In the genomic region with DNA sequence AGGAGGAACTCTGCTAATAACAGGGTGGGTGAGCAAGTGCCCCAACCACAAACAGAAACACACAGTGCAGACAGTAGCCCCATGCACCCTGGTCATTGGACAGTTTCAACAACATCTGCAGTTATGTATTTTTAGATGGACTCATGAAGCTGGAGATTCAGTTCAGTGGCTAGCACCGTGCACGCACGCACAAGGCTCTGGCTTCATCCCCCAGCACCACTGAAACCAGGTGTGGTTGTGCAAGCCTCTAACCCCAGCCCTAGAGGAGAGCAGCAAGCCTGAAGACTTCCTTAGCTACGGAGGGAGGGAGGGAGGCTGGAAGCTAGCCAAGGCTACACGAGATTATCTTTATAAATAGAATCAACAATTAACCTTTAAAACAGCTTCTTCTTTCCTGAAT, we compare ENCODE assay signal across 28 mouse cellular contexts. TPM values are rescaled to one million over a fixed set of nuclear protein-coding genes. Genes with fewer than 3 reads are reported as not detected.
DNase-seq lines count a peak whose midpoint lies in the region; ATAC-seq lines count a peak whose summit lies in the region.
"Had no signal": no experiment of that assay in that cellular context is flagged by ENCODE, and none has a peak within 500 bp of the region (broad histone marks: within the 10 kb centered on the region; RNA-seq: fewer than 3 reads in every experiment).

No protein-coding gene starts in this region.

- 82% methylated on average over 5 of the region's 5 CpGs for WGBS in midbrain, embryonic 13.5 days

- DNase-seq in adrenal gland, postnatal 14 days = peak; percentile 45
- DNase-seq in adrenal gland, adult 8-10 months = no peak
- DNase-seq in lung, postnatal 36 days = peak; percentile 21
- no peak for DNase-seq in lung, postnatal 25 days (ENCODE audit: low spot score)
- DNase-seq in spleen, postnatal 36 days (ENCODE audit: low spot score in 2 of 2) = peak; percentile 72 to 74
- DNase-seq in layer of hippocampus, postnatal 25 days (ENCODE audit: extremely low spot score in 1 of 2, low spot score in 1 of 2) = no peak
- DNase-seq: adrenal gland, postnatal 10 days; cerebellum, adult 2 months; cerebellum, postnatal 36 days; gastrocnemius, adult 2 months; heart, postnatal 4 days; kidney, adult 8-10 months; kidney, postnatal 10 days; right cerebral cortex, adult 18-20 months; right cerebral cortex, postnatal 4 days; thymus, postnatal 25 days had no signal

- no peaks in the 10 kb centered on the region for H3K9me3 ChIP-seq in midbrain, embryonic 13.5 days
- H3K9me3 ChIP-seq: forebrain, embryonic 13.5 days; heart, embryonic 12.5 days; hindbrain, embryonic 15.5 days; liver, embryonic 15.5 days; megakaryocyte, embryonic 14.5 days; midbrain, embryonic 15.5 days; stomach, embryonic 15.5 days had no signal

- no peak overlapping the region for H3K9ac ChIP-seq in midbrain, embryonic 13.5 days (replicated peaks)
- H3K9ac ChIP-seq: forebrain, embryonic 13.5 days; heart, embryonic 12.5 days; hindbrain, embryonic 15.5 days; liver, embryonic 15.5 days; midbrain, embryonic 15.5 days; stomach, embryonic 15.5 days had no signal

- no peak overlapping the region for H3K4me3 ChIP-seq in midbrain, embryonic 13.5 days (replicated peaks)
- H3K4me3 ChIP-seq: forebrain, embryonic 13.5 days; gastrocnemius, adult 2 months; heart, embryonic 12.5 days; hindbrain, embryonic 15.5 days; liver, embryonic 15.5 days; megakaryocyte, embryonic 14.5 days; midbrain, embryonic 15.5 days; stomach, embryonic 15.5 days had no signal

- no peaks in the 10 kb centered on the region for H3K4me1 ChIP-seq in midbrain, embryonic 13.5 days (replicated peaks)
- H3K4me1 ChIP-seq: forebrain, embryonic 13.5 days; hindbrain, embryonic 15.5 days; liver, embryonic 15.5 days; midbrain, embryonic 15.5 days; stomach, embryonic 15.5 days had no signal

- no peaks in the 10 kb centered on the region; the same call in 1 of the 2 replicates for H3K27me3 ChIP-seq in midbrain, embryonic 13.5 days
- H3K27me3 ChIP-seq: forebrain, embryonic 13.5 days; heart, embryonic 12.5 days; hindbrain, embryonic 15.5 days; liver, embryonic 15.5 days; midbrain, embryonic 15.5 days; stomach, embryonic 15.5 days had no signal

- no peaks in the 10 kb centered on the region for H3K36me3 ChIP-seq in midbrain, embryonic 13.5 days
- H3K36me3 ChIP-seq: G1E; heart, embryonic 12.5 days; hindbrain, embryonic 15.5 days; liver, embryonic 15.5 days; midbrain, embryonic 15.5 days; stomach, embryonic 15.5 days had no signal

- H3K27ac ChIP-seq in midbrain, embryonic 13.5 days = no peak overlapping the region
- H3K27ac ChIP-seq: forebrain, embryonic 13.5 days; gastrocnemius, adult 2 months; hindbrain, embryonic 15.5 days; liver, embryonic 15.5 days; midbrain, embryonic 15.5 days; stomach, embryonic 15.5 days had no signal

- ATAC-seq in granulocyte monocyte progenitor cell, adult 5-6 weeks (replicated peaks; ENCODE audit: poor library complexity, severe bottlenecking) = peak; percentile 97
- ATAC-seq in midbrain, embryonic 13.5 days = no peak
- ATAC-seq: activated CD4-positive, CD25-positive, alpha-beta regulatory T cell, adult 4 months; forebrain, embryonic 13.5 days; lung, postnatal 0 days; midbrain, embryonic 15.5 days had no signal

- H3K4me2 ChIP-seq in midbrain, embryonic 13.5 days (replicated peaks) = no peak overlapping the region
- H3K4me2 ChIP-seq: forebrain, embryonic 13.5 days; heart, embryonic 12.5 days; hindbrain, embryonic 15.5 days; liver, embryonic 15.5 days; midbrain, embryonic 15.5 days; stomach, embryonic 15.5 days had no signal

RNA-seq across cellular contexts. Expression of gene Bhlhe41, which starts 19.7 kb away (rescaled TPM):
- total RNA-seq in adrenal gland, postnatal 14 days (2021) = 4.5 and 4.6 TPM in 2 replicates
- 10 to 100 TPM; 21.7 to 62.2 (median 33.0) TPM for total RNA-seq in adrenal gland, adult 8-10 months (2022)
- not detected in 2 replicates for total RNA-seq in granulocyte monocyte progenitor cell, adult 5-6 weeks (2014; fragmentation: Nextera tagmentation)
- total RNA-seq in granulocyte monocyte progenitor cell, adult 5-6 weeks (2017) = not detected in 2 replicates
- 10 to 100 TPM; 37.2 to 39.9 TPM for total RNA-seq in layer of hippocampus, postnatal 25 days (2021)
- 3.9 TPM in 2 replicates for polyA plus RNA-seq in midbrain, embryonic 13.5 days (2015; fragmentation: Nextera tagmentation; extraction: Ambion mirVana)
- polyA plus RNA-seq: G1E had no signal

Comparison
In these comparisons a context has a peak if more than half of its experiments do, and no peak if none do; other contexts are left out.
1. DNase-seq: peak in adrenal gland, postnatal 14 days (single experiment), lung, postnatal 36 days (single experiment) and spleen, postnatal 36 days (2 of 2); none in adrenal gland, adult 8-10 months (single experiment), lung, postnatal 25 days (single experiment) and layer of hippocampus, postnatal 25 days (0 of 2).